Mouse (Mus musculus) activated CD4-positive, CD25-positive, alpha-beta regulatory T cell, adult 4 months (primary cell): Measurements from ENCODE around the gene Fam25c. TPM values are rescaled to one million over a fixed set of nuclear protein-coding genes. Genes with fewer than 3 reads are reported as not detected.
"Not testable (repeated sequence)": the region's sequence is repeated elsewhere in the genome, so short reads cannot be mapped to it uniquely, and the experiment has no call there.

ENCODE experiments used
- ATAC-seq: one replicate; pipeline ENCODE4 v1.8.0; 2017
- polyA plus RNA-seq, 2 experiments: library from polyadenylated mRNA; unstranded; fragments of 100-300 nt; shearing (Covaris generic); gene quantifications; one replicate each; pipeline ENCODE4 v1.2.1; 2017

Fam25c gene
- polyA plus RNA-seq, 2 experiments from 2014 or later: not detected

- no peak for ATAC-seq
Observed at GRCm38 (mm10) chr14:34326606-34327005, 28.6 kb downstream of the Fam25c start.

GRCm38 (mm10) chr14:34323576-34324085 is 31.6 kb downstream of the Fam25c start:
- no peak for ATAC-seq

GRCm38 (mm10) chr14:34318113-34318512 is 37.1 kb downstream of the Fam25c start:
- ATAC-seq: peak; percentile 33

GRCm38 (mm10) chr14:34317431-34317830 is 37.8 kb downstream of the Fam25c start:
- ATAC-seq: peak; percentile 61

GRCm38 (mm10) chr14:34316346-34316745 is 38.9 kb downstream of the Fam25c start:
- ATAC-seq: no peak

GRCm38 (mm10) chr14:34314796-34315195 is 40.4 kb downstream of the Fam25c start:
- no peak for ATAC-seq

GRCm38 (mm10) chr14:34314383-34314782 is 40.9 kb downstream of the Fam25c start:
- ATAC-seq: not testable (repeated sequence)

- no peak for ATAC-seq
Observed at GRCm38 (mm10) chr14:34313612-34314011, 41.6 kb downstream of the Fam25c start.

GRCm38 (mm10) chr14:34312339-34313048 is 42.7 kb downstream of the Fam25c start:
- no peak for ATAC-seq

- ATAC-seq: no peak
Observed at GRCm38 (mm10) chr14:34311691-34312090, 43.5 kb downstream of the Fam25c start.

GRCm38 (mm10) chr14:34311021-34311631 is 44.1 kb downstream of the Fam25c start:
- ATAC-seq: peak; percentile 25

GRCm38 (mm10) chr14:34310234-34310965 is 44.8 kb downstream of the Fam25c start, which contains the start of the genes Shld2 and Glud1:
Gene Shld2 (minus strand): TSS chr14:34310493.
Gene Glud1 (plus strand): TSS chr14:34310727.
- ATAC-seq: peak; percentile 84

GRCm38 (mm10) chr14:34309907-34310233 is 45.4 kb downstream of the Fam25c start:
- ATAC-seq: no peak

- no peak for ATAC-seq
Observed at GRCm38 (mm10) chr14:34309266-34309665, 46.0 kb downstream of the Fam25c start.

GRCm38 (mm10) chr14:34303265-34303680 is 52.0 kb downstream of the Fam25c start:
- no peak for ATAC-seq

GRCm38 (mm10) chr14:34302681-34303242 is 52.5 kb downstream of the Fam25c start:
- ATAC-seq: no peak

Other genes starting within 250 kb of the Fam25c start
- not detected for gene Npy4r, start 202.9 kb downstream of the Fam25c start, polyA plus RNA-seq
- gene Gprin2, start 153.8 kb downstream of the Fam25c start, polyA plus RNA-seq: not detected
- gene Syt15, start 135.8 kb downstream of the Fam25c start, polyA plus RNA-seq: under 1 TPM in 1 of 2 experiments, not detected in 1; 0.19 TPM
- gene Shld2, start 44.9 kb downstream of the Fam25c start, polyA plus RNA-seq: 1 to 10 TPM; 8.3 to 9.2 TPM
- 10 to 100 TPM; 37.3 to 50.1 TPM for gene Glud1, start 44.7 kb downstream of the Fam25c start, polyA plus RNA-seq
- gene Sncg, start 19.4 kb upstream of the Fam25c start, polyA plus RNA-seq: not detected
- gene Mmrn2, start 20.0 kb upstream of the Fam25c start, polyA plus RNA-seq: not detected
- under 1 TPM; 0.38 to 0.40 TPM for gene Bmpr1a, start 147.9 kb upstream of the Fam25c start, polyA plus RNA-seq
- gene 9230112D13Rik, start 167.4 kb upstream of the Fam25c start, polyA plus RNA-seq: not detected
- gene Ldb3, start 233.2 kb upstream of the Fam25c start, polyA plus RNA-seq: not detected
- not detected for gene Opn4, start 244.7 kb upstream of the Fam25c start, polyA plus RNA-seq